Mouse (Mus musculus) erythroblast, embryonic 14.5 days (primary cell): ENCODE results near the gene Foxj2. TPM values are rescaled to one million over a fixed set of nuclear protein-coding genes. Genes with fewer than 3 reads are reported as not detected.

Source experiments
- H3K27me3 ChIP-seq: 2 replicates; pipeline ENCODE4 v1.6.1; 2012; ENCODE audit warnings: inconsistent platforms; ENCODE audit not compliant: control insufficient read depth
- H3K36me3 ChIP-seq: 2 replicates; pipeline ENCODE4 v1.6.1; 2012; ENCODE audit warnings: mild to moderate bottlenecking, inconsistent platforms; ENCODE audit not compliant: control insufficient read depth
- H3K4me1 ChIP-seq: 2 replicates; pipeline ENCODE4 v1.6.1; 2012; ENCODE audit warnings: inconsistent platforms; ENCODE audit not compliant: control insufficient read depth
- H3K4me3 ChIP-seq: replicated peaks from 2 replicates; pipeline ENCODE3; 2012; ENCODE audit warnings: moderate library complexity, mild to moderate bottlenecking, inconsistent platforms
- H3K9me3 ChIP-seq: 2 replicates; pipeline ENCODE4 v1.6.1; 2012; ENCODE audit warnings: low read length, inconsistent platforms, mixed read lengths; ENCODE audit not compliant: control insufficient read depth
- GATA1 ChIP-seq: IDR thresholded peaks from 2 replicates; pipeline ENCODE4 v1.6.1; 2012; ENCODE audit warnings: low read length, inconsistent platforms, mixed read lengths
- TAL1 ChIP-seq: IDR thresholded peaks from 3 replicates; pipeline ENCODE4 v1.6.1; 2012; ENCODE audit warnings: low read length, inconsistent platforms, mixed read lengths
- polyA plus RNA-seq: library from polyadenylated mRNA; stranded (reverse); fragments of >175 nt; gene quantifications from 2 replicates; pipeline ENCODE4 v1.2.3, GENCODE M21; 2012

Foxj2 gene
- polyA plus RNA-seq, 1 experiment, result 0.83 TPM

DNA sequence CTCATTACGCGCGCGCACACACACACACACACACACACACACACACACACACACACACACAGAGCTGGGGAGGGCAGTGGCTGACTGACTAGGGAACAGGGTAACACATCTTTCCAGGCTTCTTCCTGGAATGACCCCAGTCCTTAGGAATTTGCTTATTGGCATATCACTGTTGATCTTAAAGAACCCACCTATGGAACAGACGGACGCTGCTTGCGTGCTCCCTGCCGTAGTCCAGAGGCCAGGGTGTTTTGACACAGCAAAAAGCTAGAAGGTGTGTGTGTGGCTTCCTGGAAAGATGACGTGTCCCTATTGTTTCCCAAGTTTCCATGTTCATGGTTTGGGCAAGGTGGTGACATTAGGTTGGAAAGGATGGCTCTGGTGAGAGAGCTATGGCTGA is 5.5 kb downstream of the Foxj2 start:
- Histone ChIP-seq H3K9me3 (no peaks in the 10 kb centered on the region), H3K4me1 (peaks cover 69% of the 10 kb centered on the region), H3K27me3 (peaks cover 24% of the 10 kb centered on the region), H3K4me3 (no peak overlapping the region), H3K36me3 (peaks cover 12% of the 10 kb centered on the region)
- TF ChIP-seq TAL1 (no peak), GATA1 (no peak)

DNA sequence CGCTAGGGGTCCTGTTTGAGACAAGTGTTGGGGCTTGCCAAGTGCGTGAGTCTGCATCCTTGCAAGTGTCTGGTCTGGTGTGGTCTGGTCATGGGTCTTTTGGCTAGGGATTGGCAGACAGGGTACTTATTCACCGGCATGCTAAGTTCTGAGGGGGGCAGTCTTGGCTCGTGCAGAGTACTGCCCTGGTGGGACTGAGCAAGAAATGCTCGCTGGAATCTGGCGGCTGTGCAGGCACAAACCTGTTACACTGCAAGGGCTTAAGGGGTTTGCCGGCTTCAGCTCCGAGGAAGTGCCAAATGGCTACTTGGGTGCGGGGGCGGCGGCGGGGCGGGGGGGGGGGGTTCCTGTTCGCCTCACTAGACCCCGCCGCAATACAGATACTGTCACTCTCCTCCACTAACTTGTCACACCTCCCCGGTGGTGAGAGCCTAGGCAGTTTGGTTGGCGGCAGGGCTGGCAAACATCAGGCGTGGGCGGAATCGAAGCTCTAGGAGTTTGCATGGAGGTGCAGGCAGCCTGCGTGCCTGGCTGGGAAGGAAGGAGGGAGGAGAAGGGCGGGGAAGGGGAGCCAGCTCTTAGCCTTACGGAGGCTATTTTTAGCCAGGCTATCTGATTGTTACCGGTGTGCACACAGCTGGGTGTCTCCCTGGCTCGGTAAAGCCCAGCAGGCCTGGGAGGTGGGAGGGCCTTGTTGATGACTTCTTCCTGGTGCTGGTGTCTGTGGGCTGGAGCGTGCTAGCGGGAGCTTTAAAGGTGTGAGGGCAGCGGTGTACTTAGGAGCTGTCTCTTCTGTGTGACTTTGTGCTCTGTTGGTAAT is 6.4 kb downstream of the Foxj2 start:
- peaks cover 59% of the 10 kb centered on the region for H3K4me1 ChIP-seq
- peak overlapping the region; percentile 62 for H3K4me3 ChIP-seq
- TF ChIP-seq TAL1 (no peak), GATA1 (peak; percentile 51; the same call in 1 of the 2 replicates)
- H3K9me3 ChIP-seq, result no peaks in the 10 kb centered on the region
- peaks cover 18% of the 10 kb centered on the region for H3K36me3 ChIP-seq
- peaks cover 14% of the 10 kb centered on the region for H3K27me3 ChIP-seq

DNA sequence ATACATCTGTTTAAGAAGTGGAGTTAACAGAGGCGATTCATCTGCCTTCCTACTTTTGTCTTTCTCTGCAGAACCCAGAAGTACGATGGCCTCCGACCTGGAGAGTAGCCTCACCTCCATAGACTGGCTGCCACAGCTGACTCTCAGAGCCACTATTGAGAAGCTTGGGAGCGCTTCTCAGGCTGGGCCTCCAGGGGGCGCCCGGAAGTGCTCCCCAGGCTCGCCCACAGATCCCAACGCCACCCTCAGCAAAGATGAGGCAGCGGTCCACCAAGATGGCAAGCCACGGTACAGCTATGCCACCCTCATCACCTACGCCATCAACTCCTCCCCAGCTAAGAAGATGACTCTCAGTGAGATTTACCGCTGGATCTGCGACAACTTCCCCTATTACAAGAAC is 8.4 kb downstream of the Foxj2 start:
- Histone ChIP-seq H3K36me3 (peaks cover 28% of the 10 kb centered on the region), H3K4me3 (no peak overlapping the region), H3K4me1 (peaks cover 44% of the 10 kb centered on the region), H3K27me3 (no peaks in the 10 kb centered on the region), H3K9me3 (no peaks in the 10 kb centered on the region)
- TF ChIP-seq GATA1 (no peak), TAL1 (no peak)

GRCm38 (mm10) chr6:122832880-122833279 is 13.2 kb downstream of the Foxj2 start:
- Histone ChIP-seq H3K4me3 (no peak overlapping the region), H3K9me3 (no peaks in the 10 kb centered on the region), H3K4me1 (peaks cover 5% of the 10 kb centered on the region), H3K36me3 (peaks cover 65% of the 10 kb centered on the region), H3K27me3 (no peaks in the 10 kb centered on the region)
- TF ChIP-seq TAL1 (no peak), GATA1 (no peak)

DNA sequence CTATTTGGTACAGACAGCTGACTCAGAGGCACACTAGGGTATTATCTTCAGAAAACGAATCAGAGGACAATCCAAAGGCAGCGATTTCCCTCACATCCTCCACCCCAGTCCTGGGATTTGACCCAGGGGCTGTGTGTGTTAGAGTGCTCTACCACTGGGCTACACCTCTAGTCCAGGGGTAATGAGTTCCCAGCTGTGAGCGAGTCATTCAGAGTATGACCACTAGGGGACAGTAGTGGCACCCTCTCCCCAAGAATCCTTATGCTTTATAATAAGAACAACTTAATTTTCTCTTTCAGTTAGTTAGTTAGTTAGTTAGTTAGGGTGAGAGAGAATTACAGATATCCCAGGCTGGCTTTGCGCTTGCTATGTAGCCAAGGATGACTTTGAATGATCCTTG is 14.7 kb downstream of the Foxj2 start:
- H3K36me3 ChIP-seq, result peaks cover 69% of the 10 kb centered on the region
- TF ChIP-seq GATA1 (no peak), TAL1 (no peak)
- no peaks in the 10 kb centered on the region; the same call in 1 of the 2 replicates for H3K4me1 ChIP-seq

DNA sequence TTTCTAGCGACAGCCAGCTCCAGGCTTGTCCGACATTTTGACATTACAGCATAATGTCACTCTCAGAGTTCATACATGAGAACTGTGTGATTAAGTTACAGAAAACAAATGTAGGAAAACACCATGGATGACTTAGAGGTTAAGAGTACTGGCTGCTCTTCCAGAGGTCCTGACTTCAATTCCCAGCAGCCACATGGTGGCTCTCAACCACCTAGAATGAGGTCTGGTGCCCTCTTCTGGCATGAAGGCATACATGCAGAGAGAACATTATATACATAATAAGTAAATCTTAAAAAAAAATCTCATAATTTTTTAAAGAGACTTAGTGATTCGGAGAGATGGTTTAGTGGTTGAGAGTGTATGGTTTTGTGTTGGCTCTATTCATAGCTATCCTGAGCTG is 17.3 kb downstream of the Foxj2 start:
- Histone ChIP-seq H3K9me3 (no peaks in the 10 kb centered on the region), H3K4me3 (no peak overlapping the region), H3K4me1 (no peaks in the 10 kb centered on the region; the same call in 1 of the 2 replicates), H3K27me3 (no peaks in the 10 kb centered on the region), H3K36me3 (peaks cover 76% of the 10 kb centered on the region)
- TF ChIP-seq TAL1 (no peak), GATA1 (no peak)

More for the DNA sequence above, 14.7 kb downstream of the Foxj2 start:
- Histone ChIP-seq H3K4me3 (no peak overlapping the region), H3K27me3 (no peaks in the 10 kb centered on the region), H3K9me3 (no peaks in the 10 kb centered on the region)

DNA sequence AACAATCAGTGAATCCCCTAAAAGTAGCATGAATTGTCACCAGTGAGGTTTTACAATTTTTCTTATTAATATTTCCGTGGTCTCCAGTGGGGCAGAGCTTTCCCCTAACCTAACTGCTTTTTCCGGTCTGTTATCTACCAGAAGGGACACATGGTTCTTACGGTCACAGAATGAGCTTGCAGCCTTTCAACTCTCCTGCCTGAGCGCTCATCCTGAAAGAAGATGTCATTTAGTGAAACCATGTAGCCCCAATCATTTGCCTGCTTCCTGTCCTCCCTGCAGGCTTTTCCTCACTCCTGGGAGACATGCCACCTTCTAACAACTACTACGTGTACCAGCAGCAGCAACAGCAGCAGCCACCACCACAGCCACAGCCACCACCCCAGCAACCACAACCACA is 17.8 kb downstream of the Foxj2 start:
- Histone ChIP-seq H3K4me1 (no peaks in the 10 kb centered on the region; the same call in 1 of the 2 replicates), H3K4me3 (no peak overlapping the region), H3K27me3 (no peaks in the 10 kb centered on the region), H3K9me3 (no peaks in the 10 kb centered on the region), H3K36me3 (peaks cover 79% of the 10 kb centered on the region)
- TF ChIP-seq GATA1, result no peak
- TF ChIP-seq TAL1, result no peak

DNA sequence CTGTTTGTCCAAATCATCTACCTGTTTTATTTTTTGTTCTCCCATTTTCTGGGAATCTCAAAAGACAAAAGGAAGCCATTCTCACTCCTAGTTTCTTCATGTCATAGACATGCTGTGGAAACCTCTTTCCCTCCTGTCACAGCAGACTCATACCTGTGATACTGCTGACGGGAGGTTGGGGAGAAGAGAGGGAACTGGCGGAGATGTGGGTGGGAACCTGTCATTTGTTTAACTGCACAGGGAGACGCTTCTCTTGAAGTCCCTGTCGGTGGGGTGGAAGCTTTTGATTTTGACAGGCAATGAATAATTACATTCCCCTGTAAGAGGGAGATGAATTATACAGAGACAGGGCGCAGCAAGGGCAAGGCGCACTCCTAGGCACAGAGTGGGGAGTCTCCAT is 24.0 kb downstream of the Foxj2 start:
- TF ChIP-seq GATA1 (no peak), TAL1 (no peak)

GRCm38 (mm10) chr6:122852696-122853095 is 33.0 kb downstream of the Foxj2 start:
- Histone ChIP-seq H3K9me3 (no peaks in the 10 kb centered on the region), H3K4me1 (peaks cover 4% of the 10 kb centered on the region), H3K4me3 (no peak overlapping the region), H3K27me3 (no peaks in the 10 kb centered on the region), H3K36me3 (no peaks in the 10 kb centered on the region)
- TF ChIP-seq TAL1 (no peak), GATA1 (no peak)

More for the DNA sequence above, 24.0 kb downstream of the Foxj2 start:
- peaks cover 38% of the 10 kb centered on the region for H3K36me3 ChIP-seq
- H3K4me1 ChIP-seq, result no peaks in the 10 kb centered on the region
- no peaks in the 10 kb centered on the region for H3K27me3 ChIP-seq
- no peaks in the 10 kb centered on the region for H3K9me3 ChIP-seq
- no peak overlapping the region for H3K4me3 ChIP-seq

DNA sequence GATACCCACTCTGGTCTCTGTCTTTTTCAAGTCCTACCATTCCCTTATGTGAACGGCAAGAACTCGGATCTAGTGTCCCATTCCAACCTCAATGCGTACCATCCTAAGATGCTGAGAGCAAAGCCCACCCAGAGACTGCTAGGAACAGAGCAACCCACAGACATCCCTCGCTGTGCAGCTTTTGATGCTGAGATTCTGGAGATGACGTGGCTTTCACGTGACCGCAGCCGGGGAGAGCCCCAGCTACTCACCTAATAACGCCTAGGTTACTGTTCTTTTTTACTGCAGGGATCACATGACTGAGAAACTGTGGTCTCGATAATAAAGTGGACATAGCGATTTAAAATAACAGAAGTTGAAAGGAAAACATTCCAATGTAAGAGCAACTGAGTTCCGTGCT is 34.8 kb downstream of the Foxj2 start:
- no peaks in the 10 kb centered on the region for H3K36me3 ChIP-seq
- H3K27me3 ChIP-seq, result no peaks in the 10 kb centered on the region
- H3K4me1 ChIP-seq, result peaks cover 4% of the 10 kb centered on the region
- H3K9me3 ChIP-seq, result no peaks in the 10 kb centered on the region; the same call in 1 of the 2 replicates
- no peak overlapping the region for H3K4me3 ChIP-seq
- no peak for TF ChIP-seq GATA1
- no peak for TF ChIP-seq TAL1
